Mouse (Mus musculus) limb, embryonic 12.5 days (tissue): ENCODE measurements around the gene Dera. TPM values are rescaled to one million over a fixed set of nuclear protein-coding genes. Genes with fewer than 3 reads are reported as not detected.

ENCODE experiments used
- ATAC-seq: fragments of 200-750 bp; cut with Nextera tagmentation; 2 replicates; pipeline ENCODE4 v1.8.0; 2017; ENCODE audit warnings: low read depth, moderate TSS enrichment; ENCODE audit not compliant: insufficient number of reproducible peaks, insufficient read depth, low FRiP score, low TSS enrichment
- H3K27ac ChIP-seq: fragments of 300-500 bp; sonication (generic); 2 replicates; pipeline ENCODE4 v1.5.1; 2016; ENCODE audit warnings: mild to moderate bottlenecking, moderate library complexity
- H3K27me3 ChIP-seq: fragments of 300-500 bp; sonication (generic); 2 replicates; pipeline ENCODE4 v1.6.1; 2016; ENCODE audit warnings: mild to moderate bottlenecking, moderate library complexity
- H3K36me3 ChIP-seq: fragments of 300-500 bp; sonication (generic); 2 replicates; pipeline ENCODE4 v1.6.1; 2016; ENCODE audit warnings: mild to moderate bottlenecking, moderate library complexity
- H3K4me1 ChIP-seq: fragments of 300-500 bp; sonication (generic); replicated peaks from 2 replicates; pipeline ENCODE4 v1.6.1; 2016
- H3K4me2 ChIP-seq: fragments of 300-500 bp; sonication (generic); 2 replicates; pipeline ENCODE4 v1.6.1; 2016; ENCODE audit warnings: mild to moderate bottlenecking, moderate library complexity
- H3K4me3 ChIP-seq: fragments of 300-500 bp; sonication (generic); replicated peaks from 2 replicates; pipeline ENCODE4 v1.5.1; 2016; ENCODE audit warnings: mild to moderate bottlenecking
- H3K9ac ChIP-seq: fragments of 300-500 bp; sonication (generic); replicated peaks from 2 replicates; pipeline ENCODE4 v1.6.1; 2016; ENCODE audit warnings: mild to moderate bottlenecking, moderate library complexity
- H3K9me3 ChIP-seq: fragments of 300-500 bp; sonication (generic); 2 replicates; pipeline ENCODE4 v1.6.1; 2016; ENCODE audit warnings: mild to moderate bottlenecking, moderate library complexity
- WGBS: fragments of 180-500 bp; shearing (Covaris S2); methylation state at CpG from one replicate; pipeline ENCODE4 v1.1.7; 2016; 5-methylcytosine and 5-hydroxymethylcytosine counted together
- polyA plus RNA-seq: library from polyadenylated mRNA; unstranded; fragments of >200 nt; fragmentation: Nextera tagmentation; extraction: Ambion mirVana; gene quantifications from 2 replicates; pipeline ENCODE4 v1.2.1, GENCODE M21; 2016

Dera gene
- polyA plus RNA-seq, 1 experiment from 2014 or later, result 63.0 TPM

DNA sequence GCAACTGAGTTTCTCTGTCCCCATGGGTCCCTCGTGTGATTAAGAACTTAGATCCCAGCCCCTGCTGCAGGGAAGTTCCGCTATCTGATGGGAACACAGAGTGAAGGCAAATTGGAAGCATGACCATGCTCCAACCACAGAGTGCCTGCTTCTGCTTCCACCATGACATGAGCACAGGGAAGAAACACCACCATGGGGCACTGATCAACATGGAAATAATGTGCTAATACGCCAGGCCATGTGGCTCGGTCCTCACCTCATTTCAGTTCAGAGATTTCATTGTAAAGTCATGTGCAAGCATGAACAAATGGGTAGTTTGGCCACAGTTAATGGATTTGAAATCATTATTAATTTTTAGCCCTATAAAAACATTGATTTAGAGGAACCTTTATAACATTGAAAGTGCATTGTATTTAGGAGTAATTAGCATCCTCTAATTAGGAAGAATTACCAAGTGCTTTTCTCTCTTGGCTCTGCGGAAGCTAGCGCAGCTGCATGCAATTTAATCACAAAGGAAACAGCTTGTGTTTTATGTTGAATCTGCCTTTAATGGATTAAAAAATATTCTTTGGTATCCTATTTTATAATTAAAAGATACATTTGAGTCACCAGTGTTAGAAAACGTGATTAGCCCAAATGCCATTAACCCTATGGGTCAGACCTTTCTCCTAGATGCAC is 115.7 kb downstream of the Dera start:
- Histone ChIP-seq H3K9ac (no peak overlapping the region), H3K9me3 (no peaks in the 10 kb centered on the region), H3K27me3 (no peaks in the 10 kb centered on the region), H3K4me3 (no peak overlapping the region), H3K4me2 (no peak overlapping the region), H3K4me1 (no peaks in the 10 kb centered on the region), H3K36me3 (no peaks in the 10 kb centered on the region), H3K27ac (no peak overlapping the region)
- WGBS, result 86% methylated on average over 7 of the region's 7 CpGs
- no peak for ATAC-seq

DNA sequence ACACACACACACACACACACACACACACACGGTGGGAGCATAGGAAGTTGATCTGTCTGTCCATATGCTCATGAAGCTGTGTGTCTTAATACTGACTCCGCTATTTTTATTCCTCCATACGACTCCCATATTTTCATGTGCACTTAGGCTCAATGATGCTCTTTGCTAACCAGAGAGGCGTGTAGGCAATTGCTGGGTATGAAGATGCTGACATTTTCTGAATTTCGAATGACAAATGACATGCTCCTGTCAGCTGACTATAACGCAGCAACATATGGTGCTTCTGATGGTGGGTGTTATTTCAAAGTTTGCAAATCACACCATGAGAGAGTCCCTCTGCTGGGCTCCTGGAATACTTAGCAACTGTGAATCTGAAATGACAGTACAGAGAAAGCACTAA is 116.3 kb downstream of the Dera start:
- H3K27me3 ChIP-seq, result no peaks in the 10 kb centered on the region
- H3K27ac ChIP-seq, result no peak overlapping the region
- no peak overlapping the region for H3K9ac ChIP-seq
- no peak overlapping the region for H3K4me3 ChIP-seq
- no peaks in the 10 kb centered on the region for H3K4me1 ChIP-seq
- H3K4me2 ChIP-seq, result no peak overlapping the region
- WGBS, result 88% methylated on average over 6 of the region's 6 CpGs
- no peaks in the 10 kb centered on the region for H3K9me3 ChIP-seq
- H3K36me3 ChIP-seq, result no peaks in the 10 kb centered on the region
- ATAC-seq, result no peak

DNA sequence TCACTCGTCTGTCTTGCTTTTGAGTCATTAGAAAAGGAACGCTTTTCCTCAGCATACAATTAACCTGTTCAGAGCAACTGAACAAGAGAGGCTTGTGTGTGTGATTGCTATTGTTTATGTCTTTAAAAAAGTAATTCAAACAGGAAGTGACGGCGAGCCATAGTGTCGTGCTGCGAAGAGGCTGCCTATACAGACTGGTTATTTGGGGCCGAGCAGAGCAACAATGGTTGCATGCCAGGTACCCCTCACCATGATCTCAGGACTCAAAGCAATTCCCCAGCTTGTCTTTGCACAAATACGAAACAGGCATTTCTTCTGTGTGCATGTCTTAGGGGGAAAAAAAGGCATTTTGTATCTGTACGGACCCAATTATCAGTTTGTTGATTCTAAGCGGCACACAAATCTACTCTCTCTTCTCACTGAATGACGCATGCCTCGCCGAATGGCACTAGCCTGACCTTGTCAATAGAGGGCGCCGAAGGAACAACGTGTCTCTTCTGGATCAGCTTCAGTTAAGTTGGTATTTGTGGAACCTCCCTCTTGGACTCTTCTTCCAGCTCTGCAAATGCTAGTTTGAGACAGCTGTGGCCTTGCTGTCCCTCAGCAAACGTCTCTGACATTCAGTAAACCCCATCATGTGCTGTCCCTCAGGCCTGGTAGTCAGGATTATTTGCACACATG is 117.8 kb downstream of the Dera start:
- ATAC-seq, result no peak
- 47% methylated on average over 17 of the region's 17 CpGs for WGBS
- H3K9me3 ChIP-seq, result no peaks in the 10 kb centered on the region
- H3K36me3 ChIP-seq, result no peaks in the 10 kb centered on the region
- no peak overlapping the region for H3K27ac ChIP-seq
- H3K4me3 ChIP-seq, result no peak overlapping the region
- 0 out of 2 replicates have a peak overlapping the region, but pooled peaks have one; percentile 30 for H3K4me2 ChIP-seq
- no peak overlapping the region for H3K9ac ChIP-seq
- H3K27me3 ChIP-seq, result no peaks in the 10 kb centered on the region
- no peaks in the 10 kb centered on the region for H3K4me1 ChIP-seq

DNA sequence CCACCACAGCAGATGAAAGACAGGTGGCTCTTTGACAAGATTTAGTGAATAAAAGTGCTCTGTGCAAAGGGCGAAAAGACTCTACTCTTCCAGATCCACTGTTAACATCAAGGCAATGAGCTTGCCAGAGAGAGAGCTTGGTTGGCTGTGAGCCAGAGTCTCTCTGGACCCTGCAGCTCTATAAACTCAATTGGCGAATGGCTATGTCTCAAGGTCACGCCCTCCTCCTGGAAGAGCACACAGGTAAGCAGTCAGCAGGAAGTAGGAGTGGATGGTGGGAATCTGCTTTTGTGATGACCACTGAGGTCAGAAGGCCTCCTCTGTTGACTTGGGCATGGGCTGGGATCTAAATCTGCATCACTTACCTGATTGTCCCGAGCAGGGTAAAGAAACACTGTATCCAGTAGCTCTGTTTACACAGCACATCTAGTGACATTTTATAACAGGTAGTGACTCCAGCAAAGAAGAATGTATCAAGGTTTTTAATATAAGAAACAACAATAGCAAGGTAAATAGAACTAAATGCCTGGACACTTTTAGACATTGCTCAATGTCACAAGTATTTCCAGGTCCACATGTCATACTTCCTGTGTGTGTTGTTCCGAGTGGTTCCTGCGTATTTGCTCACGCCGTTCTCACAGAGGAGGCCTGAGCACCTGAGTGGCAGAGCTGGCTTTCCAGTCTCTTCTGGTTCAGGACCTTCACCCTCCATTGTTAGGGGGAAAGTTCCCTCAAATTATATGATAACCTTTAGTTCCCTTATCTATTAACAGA is 120.3 kb downstream of the Dera start:
- Histone ChIP-seq H3K27ac (no peak overlapping the region), H3K27me3 (no peaks in the 10 kb centered on the region), H3K9me3 (no peaks in the 10 kb centered on the region), H3K4me1 (no peaks in the 10 kb centered on the region), H3K9ac (no peak overlapping the region), H3K4me3 (no peak overlapping the region), H3K36me3 (no peaks in the 10 kb centered on the region), H3K4me2 (no peak overlapping the region)
- no peak for ATAC-seq
- WGBS, result 87% methylated on average over 8 of the region's 8 CpGs

DNA sequence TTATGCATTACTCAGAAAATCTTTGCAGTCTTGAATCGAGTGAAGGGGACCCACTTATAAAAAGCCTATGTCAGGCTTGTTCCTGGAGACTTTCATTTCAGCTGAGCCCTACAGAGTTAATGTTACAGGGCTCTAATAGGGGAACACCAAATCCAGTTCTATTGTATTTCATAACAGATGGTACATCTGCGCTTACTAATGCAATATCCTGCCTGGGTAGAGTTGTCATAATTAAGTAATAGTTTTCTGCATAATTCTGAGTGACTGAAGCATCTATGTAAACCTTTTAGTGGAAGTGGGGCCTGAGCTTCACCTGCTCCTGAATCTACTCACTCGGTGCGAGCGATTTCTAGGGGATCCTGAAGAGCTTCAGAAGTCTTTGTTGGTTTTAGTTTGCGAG is 131.3 kb downstream of the Dera start:
- Histone ChIP-seq H3K27me3 (no peaks in the 10 kb centered on the region), H3K9ac (no peak overlapping the region), H3K4me3 (no peak overlapping the region), H3K36me3 (no peaks in the 10 kb centered on the region), H3K4me2 (no peak overlapping the region), H3K9me3 (0 out of 2 replicates have a peak, but pooled peaks cover 4% of the 10 kb centered on the region), H3K27ac (no peak overlapping the region), H3K4me1 (no peaks in the 10 kb centered on the region)
- WGBS, result 86% methylated on average over 6 of the region's 6 CpGs
- ATAC-seq, result no peak

DNA sequence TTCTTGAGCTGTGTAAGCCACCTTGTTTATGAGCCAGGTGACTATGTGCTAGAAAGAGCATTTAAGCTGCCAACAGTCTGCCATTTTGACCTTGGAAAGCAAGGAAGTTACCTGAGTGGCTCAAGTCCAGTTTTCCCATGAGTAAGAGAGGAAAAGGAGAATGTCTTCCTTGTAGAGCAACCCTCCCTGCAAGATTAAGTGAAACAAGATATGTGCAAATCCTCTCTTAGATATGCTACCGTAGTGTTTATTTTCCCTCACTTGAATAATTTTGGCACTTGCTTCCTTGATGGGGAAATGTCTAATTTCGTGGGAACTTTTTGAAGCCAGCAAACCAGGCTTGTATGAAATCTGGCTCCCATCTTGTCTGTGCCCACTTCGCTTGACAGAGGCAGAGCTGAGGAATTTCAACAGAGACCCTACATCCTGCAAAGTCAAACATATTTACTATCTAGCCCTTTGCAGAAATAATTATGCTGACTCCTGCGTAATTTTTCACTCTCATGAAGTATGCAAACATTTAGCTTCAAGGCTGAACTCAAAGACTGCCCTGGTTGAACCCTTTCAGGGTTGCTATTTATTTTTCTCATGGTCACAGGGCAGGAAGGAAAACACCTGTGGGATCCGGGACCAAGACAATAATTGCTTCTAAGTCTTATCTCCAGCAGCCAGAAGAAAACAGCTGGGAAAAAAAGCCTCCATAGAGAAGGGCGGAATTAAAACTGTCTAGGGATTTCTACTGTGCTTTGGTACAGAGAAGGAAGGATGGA is 132.0 kb downstream of the Dera start:
- Histone ChIP-seq H3K4me3 (no peak overlapping the region), H3K9ac (no peak overlapping the region), H3K4me1 (no peaks in the 10 kb centered on the region), H3K36me3 (no peaks in the 10 kb centered on the region), H3K27me3 (no peaks in the 10 kb centered on the region), H3K4me2 (no peak overlapping the region), H3K9me3 (0 out of 2 replicates have a peak, but pooled peaks cover 4% of the 10 kb centered on the region), H3K27ac (no peak overlapping the region)
- no peak for ATAC-seq
- WGBS, result 77% methylated on average over 6 of the region's 6 CpGs

DNA sequence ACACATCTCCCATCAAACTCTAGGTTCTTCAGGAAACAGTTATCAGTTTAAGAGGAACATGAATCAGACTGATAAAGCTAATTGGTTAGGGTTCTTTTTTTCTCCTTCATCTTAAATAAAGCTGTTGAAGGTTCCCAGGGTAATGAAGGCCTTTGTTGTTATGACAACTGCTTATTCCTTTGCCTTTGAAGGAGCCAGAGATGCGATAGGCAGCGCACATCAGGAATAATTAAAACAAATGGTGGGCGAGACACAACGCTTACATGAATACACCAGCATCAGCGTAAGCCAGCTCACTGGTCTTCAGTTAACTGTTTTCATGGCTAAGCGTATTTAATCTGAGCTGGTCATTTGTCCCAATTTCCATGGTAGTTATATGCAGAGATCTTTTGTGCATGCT is 132.9 kb downstream of the Dera start:
- H3K4me3 ChIP-seq, result no peak overlapping the region
- 0 out of 2 replicates have a peak, but pooled peaks cover 4% of the 10 kb centered on the region for H3K9me3 ChIP-seq
- H3K27ac ChIP-seq, result no peak overlapping the region
- H3K4me2 ChIP-seq, result no peak overlapping the region
- no peaks in the 10 kb centered on the region for H3K27me3 ChIP-seq
- H3K4me1 ChIP-seq, result no peaks in the 10 kb centered on the region
- ATAC-seq, result no peak
- H3K9ac ChIP-seq, result no peak overlapping the region
- WGBS, result 83% methylated on average over 6 of the region's 6 CpGs
- no peaks in the 10 kb centered on the region for H3K36me3 ChIP-seq

DNA sequence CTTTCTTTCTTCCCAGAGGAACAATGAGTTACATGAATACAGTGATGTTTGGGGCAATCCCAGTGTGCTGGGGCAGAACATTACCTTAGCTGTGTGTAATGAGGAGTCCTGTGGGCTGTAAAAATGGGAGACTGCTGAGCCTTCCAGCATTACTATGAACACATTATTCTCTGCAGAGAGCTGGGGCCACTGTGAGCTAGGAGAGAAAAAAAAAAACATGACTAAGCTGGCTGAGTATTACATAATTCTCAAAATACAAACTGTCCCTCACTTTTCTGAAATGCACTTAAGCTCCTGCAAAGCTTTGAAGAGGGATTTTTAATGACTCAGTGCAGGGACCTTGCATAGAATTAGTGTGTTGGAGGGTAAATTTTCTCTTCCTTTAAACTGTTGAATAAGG is 143.3 kb downstream of the Dera start:
- H3K9ac ChIP-seq, result no peak overlapping the region
- no peaks in the 10 kb centered on the region for H3K9me3 ChIP-seq
- H3K4me2 ChIP-seq, result no peak overlapping the region
- no peaks in the 10 kb centered on the region for H3K4me1 ChIP-seq
- no peak overlapping the region for H3K27ac ChIP-seq
- no peak for ATAC-seq
- H3K27me3 ChIP-seq, result no peaks in the 10 kb centered on the region
- H3K4me3 ChIP-seq, result no peak overlapping the region
- no peaks in the 10 kb centered on the region for H3K36me3 ChIP-seq

DNA sequence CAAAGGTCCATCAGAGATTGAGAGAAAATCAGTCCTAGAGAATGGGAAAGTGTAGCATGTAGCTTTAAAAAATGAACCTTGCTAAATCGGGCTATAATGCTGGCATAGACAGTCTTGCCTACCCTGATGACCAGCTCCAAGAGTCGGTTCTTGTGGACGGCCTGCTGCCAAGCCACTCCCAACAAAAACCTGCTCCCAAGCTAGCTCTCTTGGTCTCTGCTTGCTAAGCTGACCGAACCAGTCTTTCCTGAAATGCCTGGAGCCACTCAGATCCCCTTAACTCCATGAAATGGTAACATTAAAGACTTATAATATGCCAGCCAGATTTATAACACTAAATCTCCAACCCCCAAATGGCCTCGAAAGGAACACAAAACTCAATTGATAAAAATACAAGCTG is 146.9 kb downstream of the Dera start:
- Histone ChIP-seq H3K36me3 (no peaks in the 10 kb centered on the region), H3K9ac (no peak overlapping the region), H3K4me3 (no peak overlapping the region), H3K4me2 (no peak overlapping the region), H3K27ac (no peak overlapping the region), H3K4me1 (no peaks in the 10 kb centered on the region), H3K9me3 (no peaks in the 10 kb centered on the region), H3K27me3 (no peaks in the 10 kb centered on the region)
- ATAC-seq, result no peak
- 87% methylated on average over 5 of the region's 5 CpGs for WGBS
